Comparison of ENCODE assay signal across 12 mouse cellular contexts in the genomic region with DNA sequence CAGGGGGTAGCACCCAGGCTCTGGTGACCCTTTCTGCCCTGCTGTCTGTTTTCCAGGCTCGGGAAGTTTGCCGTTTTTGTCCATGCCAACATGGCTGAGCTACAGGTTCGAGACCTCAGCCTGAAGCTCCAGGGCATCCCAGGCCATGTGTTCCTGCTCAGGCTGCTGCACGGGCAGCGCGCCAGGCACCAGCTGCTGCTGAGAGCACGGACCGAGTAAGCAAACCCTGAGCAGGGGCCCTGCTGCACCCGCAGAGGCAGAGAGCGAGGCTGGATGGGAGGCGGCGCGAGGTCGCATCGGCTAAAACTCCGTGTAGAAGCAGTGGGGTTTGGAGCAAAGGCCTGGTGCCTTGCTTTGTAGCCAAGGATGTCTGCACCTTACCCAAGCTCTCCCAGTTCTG. TPM values are rescaled to one million over a fixed set of nuclear protein-coding genes. Genes with fewer than 3 reads are reported as not detected.
DNase-seq lines count a peak whose midpoint lies in the region; ATAC-seq and TF ChIP-seq lines count a peak whose summit lies in the region.
"Had no signal": no experiment of that assay in that cellular context is flagged by ENCODE, and none has a peak within 500 bp of the region (broad histone marks: within the 10 kb centered on the region; RNA-seq: fewer than 3 reads in every experiment).

No protein-coding gene starts in this region.

- peak; percentile 68 to 74 for DNase-seq in heart, adult 2 months
- DNase-seq in heart, embryonic 10.5 days (ENCODE audit: low spot score), result no peak
- no peak for DNase-seq in midbrain, embryonic 10.5 days (ENCODE audit: low spot score)
- DNase-seq in cerebellum, adult 9-11 months, result no peak
- DNase-seq: adrenal gland, adult 2 months; thymus, postnatal 4 days had no signal

- intact Hi-C loops in heart, adult 2 months (cut with DNase I), result no loop called here

- H3K9ac ChIP-seq in heart, adult 2 months (ENCODE audit: low read depth, low read length), result no peak overlapping the region
- no peak overlapping the region for H3K9ac ChIP-seq in midbrain, embryonic 15.5 days
- H3K9ac ChIP-seq in intestine, embryonic 15.5 days, result no peak overlapping the region
- no peak overlapping the region for H3K9ac ChIP-seq in stomach, embryonic 15.5 days

- no peaks in the 10 kb centered on the region for H3K9me3 ChIP-seq in heart, embryonic 10.5 days
- H3K9me3 ChIP-seq in midbrain, embryonic 10.5 days (replicated peaks), result no peaks in the 10 kb centered on the region
- no peaks in the 10 kb centered on the region for H3K9me3 ChIP-seq in midbrain, embryonic 15.5 days
- H3K9me3 ChIP-seq in intestine, embryonic 15.5 days, result no peaks in the 10 kb centered on the region
- H3K9me3 ChIP-seq in stomach, embryonic 15.5 days, result no peaks in the 10 kb centered on the region
- H3K9me3 ChIP-seq: G1E had no signal

- no peak for TF ChIP-seq EP300 in heart, adult 2 months (IDR thresholded peaks at IDR 0.05; ENCODE audit: insufficient read depth, low read depth, low read length)

- no peak overlapping the region for H3K4me2 ChIP-seq in midbrain, embryonic 15.5 days
- H3K4me2 ChIP-seq in intestine, embryonic 15.5 days (replicated peaks), result 0 out of 2 replicates have a peak overlapping the region, but pooled peaks have one; percentile 11
- 0 out of 2 replicates have a peak overlapping the region, but pooled peaks have one; percentile 13 for H3K4me2 ChIP-seq in stomach, embryonic 15.5 days

- H3K4me1 ChIP-seq in heart, adult 2 months (ENCODE audit: control insufficient read depth, insufficient read depth, low read length), result no peaks in the 10 kb centered on the region; the same call in 1 of the 2 replicates
- peaks cover 7% of the 10 kb centered on the region for H3K4me1 ChIP-seq in heart, embryonic 10.5 days
- peaks cover 15% of the 10 kb centered on the region for H3K4me1 ChIP-seq in midbrain, embryonic 10.5 days
- no peaks in the 10 kb centered on the region for H3K4me1 ChIP-seq in midbrain, embryonic 15.5 days
- peaks cover 14% of the 10 kb centered on the region for H3K4me1 ChIP-seq in intestine, embryonic 15.5 days (replicated peaks)
- peaks cover 20% of the 10 kb centered on the region for H3K4me1 ChIP-seq in stomach, embryonic 15.5 days

- H3K27me3 ChIP-seq in heart, adult 2 months (ENCODE audit: control insufficient read depth, insufficient read depth, low read length), result no peaks in the 10 kb centered on the region
- H3K27me3 ChIP-seq in heart, embryonic 10.5 days (ENCODE audit: insufficient read depth, poor library complexity, severe bottlenecking), result peaks cover 29% of the 10 kb centered on the region
- H3K27me3 ChIP-seq in midbrain, embryonic 10.5 days (ENCODE audit: low read depth, poor library complexity, severe bottlenecking), result peaks cover 31% of the 10 kb centered on the region
- H3K27me3 ChIP-seq in midbrain, embryonic 15.5 days (replicated peaks), result peaks cover 4% of the 10 kb centered on the region
- no peaks in the 10 kb centered on the region; the same call in 1 of the 2 replicates for H3K27me3 ChIP-seq in intestine, embryonic 15.5 days (replicated peaks)
- H3K27me3 ChIP-seq in stomach, embryonic 15.5 days (replicated peaks), result no peaks in the 10 kb centered on the region

- H3K36me3 ChIP-seq in heart, adult 2 months (ENCODE audit: control insufficient read depth, insufficient read depth, low read length), result no peaks in the 10 kb centered on the region
- no peaks in the 10 kb centered on the region for H3K36me3 ChIP-seq in heart, embryonic 10.5 days
- H3K36me3 ChIP-seq in midbrain, embryonic 10.5 days, result no peaks in the 10 kb centered on the region
- H3K36me3 ChIP-seq in midbrain, embryonic 15.5 days (replicated peaks), result no peaks in the 10 kb centered on the region
- H3K36me3 ChIP-seq in intestine, embryonic 15.5 days, result 0 out of 2 replicates have a peak, but pooled peaks cover 4% of the 10 kb centered on the region
- 0 out of 2 replicates have a peak, but pooled peaks cover 12% of the 10 kb centered on the region for H3K36me3 ChIP-seq in stomach, embryonic 15.5 days
- H3K36me3 ChIP-seq: G1E had no signal

- TF ChIP-seq POLR2A in heart, adult 2 months (IDR thresholded peaks at IDR 0.05; ENCODE audit: insufficient read depth, low read depth, low read length), result no peak

- H3K4me3 ChIP-seq in heart, adult 2 months, result no peak overlapping the region
- H3K4me3 ChIP-seq in heart, embryonic 10.5 days, result no peak overlapping the region
- H3K4me3 ChIP-seq in midbrain, embryonic 10.5 days, result no peak overlapping the region
- no peak overlapping the region for H3K4me3 ChIP-seq in midbrain, embryonic 15.5 days
- no peak overlapping the region for H3K4me3 ChIP-seq in intestine, embryonic 15.5 days (replicated peaks)
- no peak overlapping the region for H3K4me3 ChIP-seq in stomach, embryonic 15.5 days (replicated peaks)

- no peaks in the 10 kb centered on the region for H3K79me2 ChIP-seq in heart, adult 2 months (replicated peaks; ENCODE audit: control insufficient read depth, insufficient read depth, low read length)

- H3K27ac ChIP-seq in heart, adult 2 months, result no peak overlapping the region
- no peak overlapping the region for H3K27ac ChIP-seq in heart, embryonic 10.5 days
- H3K27ac ChIP-seq in midbrain, embryonic 10.5 days (replicated peaks), result peak overlapping the region; percentile 34; the same call in 1 of the 2 replicates
- no peak overlapping the region for H3K27ac ChIP-seq in midbrain, embryonic 15.5 days
- 0 out of 2 replicates have a peak overlapping the region, but pooled peaks have one; percentile 19 for H3K27ac ChIP-seq in intestine, embryonic 15.5 days
- H3K27ac ChIP-seq in stomach, embryonic 15.5 days, result peak overlapping the region; percentile 67

- WGBS in heart, adult 2 months, result 67% methylated on average over 16 of the region's 16 CpGs
- 82% methylated on average over 16 of the region's 16 CpGs for WGBS in heart, embryonic 10.5 days
- WGBS in midbrain, embryonic 10.5 days, result 90% methylated on average over 16 of the region's 16 CpGs
- WGBS in midbrain, embryonic 15.5 days, result 77% methylated on average over 16 of the region's 16 CpGs
- 55% methylated on average over 16 of the region's 16 CpGs for WGBS in intestine, embryonic 15.5 days
- 59% methylated on average over 16 of the region's 16 CpGs for WGBS in stomach, embryonic 15.5 days

- no peak for TF ChIP-seq CTCF in heart, adult 2 months (IDR thresholded peaks at IDR 0.05)

- ATAC-seq in midbrain, embryonic 15.5 days (replicated peaks), result no peak
- peak; percentile 52 for ATAC-seq in intestine, embryonic 15.5 days
- ATAC-seq in stomach, embryonic 15.5 days (ENCODE audit: insufficient read depth, low FRiP score, low read depth), result no peak
- no peak for ATAC-seq in granulocyte monocyte progenitor cell, adult 5-6 weeks (replicated peaks; ENCODE audit: poor library complexity, severe bottlenecking)

RNA-seq across cellular contexts. Expression of gene Arhgef19, which starts 14.9 kb away (rescaled TPM):
- 10 to 100 TPM; 37.7 to 40.1 TPM for total RNA-seq in heart, adult 2 months (2021)
- 22.4 and 39.6 TPM in 2 replicates for polyA plus RNA-seq in heart, adult 2 months (2012; rRNA removed)
- polyA plus RNA-seq in heart, embryonic 10.5 days (2016; fragmentation: Nextera tagmentation; extraction: Ambion mirVana), result 1.2 and 3.7 TPM in 2 replicates
- polyA plus RNA-seq in midbrain, embryonic 10.5 days (2016; fragmentation: Nextera tagmentation; extraction: Ambion mirVana), result 0.64 and 1.4 TPM in 2 replicates
- 1.0 and 1.7 TPM in 2 replicates for polyA plus RNA-seq in midbrain, embryonic 15.5 days (2015; fragmentation: Nextera tagmentation; extraction: Ambion mirVana)
- 16.3 and 17.8 TPM in 2 replicates for polyA plus RNA-seq in intestine, embryonic 15.5 days (2015; fragmentation: Nextera tagmentation; extraction: Ambion mirVana)
- 20.9 and 24.3 TPM in 2 replicates for polyA plus RNA-seq in stomach, embryonic 15.5 days (2015; fragmentation: Nextera tagmentation; extraction: Ambion mirVana)
- not detected in 2 replicates for total RNA-seq in granulocyte monocyte progenitor cell, adult 5-6 weeks (2014; fragmentation: Nextera tagmentation)
- not detected in 2 replicates for total RNA-seq in granulocyte monocyte progenitor cell, adult 5-6 weeks (2017)
- total RNA-seq: G1E; megakaryocyte-erythroid progenitor cell, adult 5-6 weeks had no signal
- polyA plus RNA-seq: G1E had no signal

RNA-seq across cellular contexts. Expression of gene Rsg1, which starts 40.5 kb away (rescaled TPM):
- total RNA-seq in heart, adult 2 months (2021), result under 1 TPM; 0.42 to 0.52 TPM
- 0.88 and 1.1 TPM in 2 replicates for polyA plus RNA-seq in heart, adult 2 months (2012; rRNA removed)
- polyA plus RNA-seq in heart, embryonic 10.5 days (2016; fragmentation: Nextera tagmentation; extraction: Ambion mirVana), result 2.6 and 4.0 TPM in 2 replicates
- polyA plus RNA-seq in midbrain, embryonic 10.5 days (2016; fragmentation: Nextera tagmentation; extraction: Ambion mirVana), result 7.4 and 7.5 TPM in 2 replicates
- 8.7 and 9.9 TPM in 2 replicates for polyA plus RNA-seq in midbrain, embryonic 15.5 days (2015; fragmentation: Nextera tagmentation; extraction: Ambion mirVana)
- polyA plus RNA-seq in intestine, embryonic 15.5 days (2015; fragmentation: Nextera tagmentation; extraction: Ambion mirVana), result 3.9 and 5.1 TPM in 2 replicates
- 5.8 TPM in 2 replicates for polyA plus RNA-seq in stomach, embryonic 15.5 days (2015; fragmentation: Nextera tagmentation; extraction: Ambion mirVana)
- total RNA-seq in granulocyte monocyte progenitor cell, adult 5-6 weeks (2014; fragmentation: Nextera tagmentation), result 1.4 and 1.8 TPM in 2 replicates
- total RNA-seq in granulocyte monocyte progenitor cell, adult 5-6 weeks (2017), result 1.4 and 2.6 TPM in 2 replicates

RNA-seq across cellular contexts. Expression of gene Epha2, which starts 46.8 kb away (rescaled TPM):
- 1 to 10 TPM; 5.5 to 7.7 TPM for total RNA-seq in heart, adult 2 months (2021)
- 7.0 and 8.7 TPM in 2 replicates for polyA plus RNA-seq in heart, adult 2 months (2012; rRNA removed)
- polyA plus RNA-seq in heart, embryonic 10.5 days (2016; fragmentation: Nextera tagmentation; extraction: Ambion mirVana), result 5.2 and 6.3 TPM in 2 replicates
- polyA plus RNA-seq in midbrain, embryonic 10.5 days (2016; fragmentation: Nextera tagmentation; extraction: Ambion mirVana), result 3.6 and 3.7 TPM in 2 replicates
- polyA plus RNA-seq in midbrain, embryonic 15.5 days (2015; fragmentation: Nextera tagmentation; extraction: Ambion mirVana), result 1.6 and 1.7 TPM in 2 replicates
- 6.7 and 7.2 TPM in 2 replicates for polyA plus RNA-seq in intestine, embryonic 15.5 days (2015; fragmentation: Nextera tagmentation; extraction: Ambion mirVana)
- polyA plus RNA-seq in stomach, embryonic 15.5 days (2015; fragmentation: Nextera tagmentation; extraction: Ambion mirVana), result 5.9 and 7.3 TPM in 2 replicates
- 0.88 TPM in 1 of 2 replicates, not detected in the other for total RNA-seq in granulocyte monocyte progenitor cell, adult 5-6 weeks (2014; fragmentation: Nextera tagmentation)
- total RNA-seq in granulocyte monocyte progenitor cell, adult 5-6 weeks (2017), result 0.10 TPM in 1 of 2 replicates, not detected in the other
- total RNA-seq: G1E had no signal
- polyA plus RNA-seq: G1E had no signal

Comparison
In these comparisons a context has a peak if more than half of its experiments do, and no peak if none do; other contexts are left out.
1. DNase-seq: peak in heart, adult 2 months (2 of 2); none in heart, embryonic 10.5 days (single experiment), midbrain, embryonic 10.5 days (single experiment) and cerebellum, adult 9-11 months (single experiment).
2. H3K27ac ChIP-seq: peak in midbrain, embryonic 10.5 days (single experiment), intestine, embryonic 15.5 days (single experiment) and stomach, embryonic 15.5 days (single experiment); none in heart, adult 2 months (single experiment), heart, embryonic 10.5 days (single experiment) and midbrain, embryonic 15.5 days (single experiment).